Mouse (Mus musculus) 416B (cell line): Measurements from ENCODE around the gene Cptp.
A peak's percentile ranks its signal among the peaks of the same experiment; 100 is the strongest.

Experiments used
- DNase-seq: peaks from one replicate; pipeline ENCODE4 v3.0.0; 2011; ENCODE audit warnings: low read depth

Gene Cptp

GRCm38 (mm10) chr4:155887674-155888073 is 18.4 kb upstream of the Cptp start:
- DNase-seq: no peak

GRCm38 (mm10) chr4:155886330-155886729 is 17.1 kb upstream of the Cptp start:
- peak; percentile 41 for DNase-seq

GRCm38 (mm10) chr4:155883587-155883986 is 14.3 kb upstream of the Cptp start:
- no peak for DNase-seq

- DNase-seq: peak; percentile 42
These were observed 2.2 kb upstream of the Cptp start for GRCm38 (mm10) chr4:155871404-155871803.

- DNase-seq: peak; percentile 67
These were observed 484 bp downstream of the Cptp start for GRCm38 (mm10) chr4:155868614-155869298.

- DNase-seq: no peak
These were observed 6.2 kb downstream of the Cptp start, which contains the start of gene Tas1r3 for GRCm38 (mm10) chr4:155863001-155863400. TSS of gene Tas1r3 (minus strand) at chr4:155863362.

- DNase-seq: peak; percentile 52
These were observed 7.5 kb downstream of the Cptp start for GRCm38 (mm10) chr4:155861787-155862186.

- peak; percentile 52 for DNase-seq
These were observed 9.9 kb downstream of the Cptp start for GRCm38 (mm10) chr4:155859318-155859717.

GRCm38 (mm10) chr4:155856881-155857280 is 12.4 kb downstream of the Cptp start:
- no peak for DNase-seq

- no peak for DNase-seq
These were observed 13.2 kb downstream of the Cptp start for GRCm38 (mm10) chr4:155856071-155856470.

- DNase-seq: no peak
These were observed 14.2 kb downstream of the Cptp start for GRCm38 (mm10) chr4:155854991-155855390.

- DNase-seq: no peak
These were observed 15.8 kb downstream of the Cptp start for GRCm38 (mm10) chr4:155853421-155853820.

- DNase-seq: no peak
These were observed 17.3 kb downstream of the Cptp start for GRCm38 (mm10) chr4:155851951-155852411.

GRCm38 (mm10) chr4:155851368-155851767 is 17.9 kb downstream of the Cptp start:
- DNase-seq: no peak

GRCm38 (mm10) chr4:155849792-155850451 is 19.3 kb downstream of the Cptp start:
- DNase-seq: no peak

GRCm38 (mm10) chr4:155849391-155849790 is 19.8 kb downstream of the Cptp start:
- no peak for DNase-seq

- DNase-seq: peak; percentile 26
These were observed 20.7 kb downstream of the Cptp start for GRCm38 (mm10) chr4:155848434-155849095.

GRCm38 (mm10) chr4:155847591-155848352 is 21.5 kb downstream of the Cptp start:
- DNase-seq: peak; percentile 36

GRCm38 (mm10) chr4:155846871-155847578 is 22.2 kb downstream of the Cptp start, which contains the start of gene Dvl1:
TSS of gene Dvl1 (plus strand) at chr4:155847402.
- peak; percentile 82 for DNase-seq

- no peak for DNase-seq
These were observed 26.0 kb downstream of the Cptp start for GRCm38 (mm10) chr4:155843231-155843630.

- no peak for DNase-seq
These were observed 27.5 kb downstream of the Cptp start for GRCm38 (mm10) chr4:155841651-155842270.
